Mouse (Mus musculus) gastrocnemius, postnatal 4 days (tissue): ENCODE measurements at regions not wholly inside any gene's neighbourhood (a gene's known extent, or its start where the extent isn't known, plus 50 kb on each side); places are given as distances from the start of the nearest gene placed in this dataset.
A peak's percentile ranks its signal among the peaks of the same experiment; 100 is the strongest.

Experiments used
- DNase-seq, 2 experiments: peaks; one replicate each; pipeline ENCODE4 v3.0.0; 2021 to 2022; ENCODE audit warnings: low spot score in 2 of 2, mixed read lengths in 2 of 2

DNA sequence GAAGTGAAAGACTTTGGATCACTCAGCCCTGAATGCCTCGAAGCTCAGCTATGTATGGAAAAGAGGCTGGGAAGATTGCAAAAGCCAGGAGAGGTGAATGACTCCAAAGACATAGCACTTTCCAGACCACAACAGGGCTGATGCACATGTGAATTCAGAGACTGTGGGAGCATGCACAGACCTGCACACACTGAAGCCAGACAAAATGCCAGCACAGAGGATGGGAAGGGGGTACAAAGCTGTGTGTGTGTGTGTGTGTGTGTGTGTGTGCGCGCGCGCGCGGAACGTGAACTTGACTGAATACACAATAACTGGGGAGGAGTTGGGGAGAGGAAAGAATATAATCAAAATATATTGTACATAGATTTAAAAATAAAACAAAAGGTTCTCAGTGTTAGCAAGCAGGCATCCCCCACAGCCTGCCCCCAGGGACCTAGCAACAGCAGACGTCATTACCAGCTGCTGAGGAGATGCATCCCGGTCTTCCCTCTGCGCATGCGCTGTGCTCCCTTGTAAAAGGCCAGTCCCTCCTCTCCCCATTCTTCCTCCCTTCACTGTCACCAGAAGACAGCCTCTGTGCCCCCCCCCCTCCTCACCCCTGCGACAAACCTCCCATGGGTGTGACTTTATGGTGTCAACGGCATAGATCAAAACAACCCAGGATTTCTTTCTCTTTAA, 89.5 kb upstream of the Mrps22 start:
- peak; percentile 54 to 81 for DNase-seq

DNA sequence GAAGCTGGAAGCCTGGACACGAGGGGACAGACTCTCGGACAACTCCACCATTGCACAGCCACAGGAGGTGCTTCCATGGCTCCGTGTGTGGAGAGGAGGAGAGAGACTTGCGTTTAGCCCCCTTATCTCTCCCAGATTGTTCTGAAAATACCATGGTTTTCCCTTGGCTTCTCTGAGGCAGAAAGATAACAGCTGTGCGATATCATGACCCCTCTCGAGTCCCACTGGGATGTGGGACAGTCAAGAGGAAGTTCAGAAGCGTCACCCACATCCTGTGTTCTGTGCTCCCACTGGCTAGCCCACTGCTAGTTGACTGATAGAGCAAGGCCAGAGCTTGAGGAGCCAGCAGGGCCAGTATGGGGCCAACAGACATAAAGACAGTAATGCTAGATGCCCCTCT, 84.1 kb upstream of the Mrps22 start:
- no peak for DNase-seq

DNA sequence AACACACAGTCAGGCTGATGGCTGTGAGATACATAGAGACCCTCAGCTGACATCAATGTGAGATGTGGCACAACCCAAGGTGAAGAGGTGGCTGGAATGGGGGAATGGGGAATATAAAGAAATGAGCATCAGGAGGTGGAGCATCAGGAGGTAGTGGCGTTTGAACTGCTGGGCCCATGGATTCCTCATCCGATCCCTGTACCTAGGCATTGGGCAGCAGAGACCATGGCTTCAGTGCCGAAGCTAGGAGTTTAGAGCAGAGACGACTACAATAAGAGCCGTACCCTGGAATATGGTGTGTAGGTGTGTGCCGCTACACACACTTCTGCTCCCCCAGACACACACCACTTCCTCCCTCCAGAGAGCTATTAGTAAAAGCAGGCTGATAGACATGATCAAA, 82.9 kb upstream of the Mrps22 start:
- DNase-seq = no peak

DNA sequence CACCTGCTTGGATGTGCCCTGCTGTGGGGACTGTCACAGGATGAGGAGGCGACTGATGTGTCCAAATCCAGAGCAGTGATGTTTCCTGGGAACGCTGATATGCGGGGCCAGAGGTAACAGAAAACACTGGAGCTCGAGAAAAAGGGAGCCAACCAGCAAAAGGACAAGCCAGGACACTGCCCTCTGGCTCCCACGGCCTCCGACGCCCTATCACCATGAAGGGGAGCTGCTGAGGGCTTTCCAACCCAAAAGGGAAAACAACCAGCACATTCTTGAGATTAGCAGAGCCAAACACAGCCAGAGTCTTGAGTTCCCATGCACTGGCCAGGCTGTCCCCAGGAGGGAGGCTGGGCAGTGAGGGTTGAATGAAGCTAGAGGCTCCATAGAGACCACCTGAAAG, 74.2 kb upstream of the Mrps22 start:
- no peak for DNase-seq

DNA sequence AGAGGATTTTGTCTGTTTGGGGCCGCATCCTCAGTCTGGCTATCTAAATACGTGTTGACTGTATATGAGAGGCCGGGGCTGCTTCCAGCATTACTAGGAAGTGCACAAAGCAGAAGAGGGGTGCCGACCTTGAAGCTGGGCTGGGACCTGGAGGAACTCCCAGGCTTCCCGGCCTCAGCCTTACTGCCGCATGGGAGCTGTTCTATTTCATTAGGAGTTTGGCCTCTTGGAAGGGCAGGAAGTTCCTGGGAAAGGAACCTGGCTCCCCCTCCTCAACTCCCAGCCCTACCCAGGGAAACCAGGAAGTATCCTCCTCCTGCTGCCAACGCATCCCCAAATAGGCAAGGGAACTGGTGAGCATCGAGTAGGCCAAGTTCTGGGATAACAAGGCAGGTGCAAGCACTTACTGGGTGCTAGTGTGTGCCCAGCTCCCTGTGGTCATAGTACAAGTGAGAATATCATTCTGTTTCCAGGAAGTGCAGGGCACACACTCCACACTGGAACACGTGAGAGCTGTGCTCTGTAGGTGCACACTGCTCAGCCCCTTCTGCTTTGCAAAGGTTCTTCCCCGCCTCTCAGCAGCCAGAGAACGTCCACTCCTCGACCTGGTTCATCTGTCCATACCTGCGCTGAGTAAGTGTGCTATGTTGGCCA, 72.1 kb upstream of the Mrps22 start:
- DNase-seq = peak in 1 of 2 experiments; percentile 15

DNA sequence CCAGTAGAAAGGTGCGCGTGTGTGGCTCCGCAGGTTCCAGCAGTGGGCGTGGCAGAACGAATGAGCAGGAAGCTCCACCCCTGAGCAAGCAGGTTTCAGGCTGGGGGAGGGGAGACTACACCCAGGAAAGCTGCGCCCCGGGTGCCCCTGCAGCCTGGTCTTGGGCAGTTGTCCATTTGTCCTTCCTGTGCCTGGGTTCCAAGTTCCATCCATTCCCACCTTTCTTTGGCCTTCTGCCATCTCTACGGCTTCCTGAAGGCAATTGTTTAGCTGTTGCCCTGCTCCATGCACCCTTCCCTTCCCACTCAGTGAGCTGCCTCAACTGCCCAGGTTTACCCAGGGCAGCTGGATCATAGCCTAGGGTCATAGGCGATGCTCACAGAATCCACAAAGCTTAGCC, 70.9 kb upstream of the Mrps22 start:
- DNase-seq = peak in 1 of 2 experiments; percentile 15

DNA sequence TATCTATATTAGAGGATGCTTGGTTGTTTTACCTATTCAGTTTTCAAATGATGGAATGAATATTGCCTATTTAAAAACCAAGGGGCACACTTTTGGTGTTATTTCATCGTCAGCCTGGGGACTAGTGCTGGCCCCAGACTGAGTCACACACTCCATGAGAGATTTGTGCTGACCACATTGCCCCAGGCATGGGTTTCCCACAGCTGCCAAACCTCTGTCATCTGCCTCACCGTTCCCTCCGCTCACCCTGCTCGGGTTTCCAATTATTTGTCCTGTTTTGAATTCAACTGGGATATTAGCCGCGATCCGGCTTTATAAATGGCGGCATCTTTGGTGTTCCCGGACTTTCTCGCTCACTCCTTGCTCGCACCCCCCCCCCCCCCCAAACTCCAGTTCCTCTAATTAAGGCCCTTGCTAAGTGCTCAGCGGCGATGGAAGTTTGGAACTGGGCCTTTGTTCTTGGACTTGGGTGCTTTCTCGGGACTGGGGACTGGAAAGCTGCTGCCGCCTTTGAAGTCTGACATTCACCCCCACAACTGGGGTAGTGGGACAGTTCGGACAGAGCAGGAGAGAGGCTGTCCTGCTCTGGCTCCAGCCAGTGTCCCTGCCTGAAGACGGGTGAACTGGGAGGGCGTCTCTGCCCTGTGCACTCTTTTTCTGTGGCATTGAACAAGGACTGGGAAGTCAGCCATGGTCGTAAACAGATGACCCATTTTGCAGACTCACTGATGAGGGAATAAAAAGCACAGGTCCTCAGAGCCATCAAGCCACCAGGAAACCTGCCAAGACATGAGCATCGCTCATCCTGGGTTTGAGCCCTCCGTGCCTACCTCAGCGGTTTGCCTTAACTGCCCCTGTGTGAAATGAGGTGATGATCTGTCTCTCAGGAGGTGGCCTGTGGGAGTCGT, 67.2 kb upstream of the Mrps22 start:
- DNase-seq = no peak

DNA sequence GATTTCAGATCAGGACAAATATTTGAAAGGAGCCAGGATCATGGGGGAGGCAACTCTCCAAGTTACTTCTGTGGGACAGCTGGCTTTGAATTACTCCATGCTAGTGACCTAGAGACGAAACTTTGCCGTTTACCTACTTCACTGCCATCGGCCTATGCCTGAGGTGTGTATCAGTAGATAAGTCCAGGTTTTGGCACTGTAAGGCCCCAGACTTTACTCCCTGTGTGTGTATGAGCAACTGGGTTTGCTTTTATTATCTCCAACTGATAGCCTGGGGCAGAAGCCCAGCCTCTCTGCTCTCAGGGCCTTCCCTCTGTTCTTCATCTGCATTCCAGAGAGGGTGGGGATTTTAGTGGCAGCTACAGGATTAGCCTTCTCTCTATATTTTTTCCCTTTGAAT, 65.6 kb upstream of the Mrps22 start:
- DNase-seq = no peak

DNA sequence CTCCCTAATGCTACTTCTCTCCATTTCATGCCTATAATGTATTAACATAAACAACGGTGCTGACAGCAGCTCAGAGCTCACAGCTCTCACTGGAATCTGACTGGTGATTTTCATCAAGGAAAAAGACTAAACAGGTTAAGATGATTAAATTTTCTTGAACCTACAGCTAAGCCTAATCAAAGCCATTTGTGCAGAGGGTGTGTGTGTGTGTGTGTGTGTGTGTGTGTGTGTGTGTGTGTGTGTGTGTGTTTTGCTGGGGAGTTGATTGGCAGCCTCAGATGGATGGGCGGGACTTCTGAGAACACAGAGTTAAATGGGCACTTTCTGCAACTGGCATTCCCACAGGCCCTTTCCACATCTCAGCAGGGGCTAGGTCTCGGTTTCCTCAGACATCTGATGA, 61.6 kb upstream of the Mrps22 start:
- no peak for DNase-seq

DNA sequence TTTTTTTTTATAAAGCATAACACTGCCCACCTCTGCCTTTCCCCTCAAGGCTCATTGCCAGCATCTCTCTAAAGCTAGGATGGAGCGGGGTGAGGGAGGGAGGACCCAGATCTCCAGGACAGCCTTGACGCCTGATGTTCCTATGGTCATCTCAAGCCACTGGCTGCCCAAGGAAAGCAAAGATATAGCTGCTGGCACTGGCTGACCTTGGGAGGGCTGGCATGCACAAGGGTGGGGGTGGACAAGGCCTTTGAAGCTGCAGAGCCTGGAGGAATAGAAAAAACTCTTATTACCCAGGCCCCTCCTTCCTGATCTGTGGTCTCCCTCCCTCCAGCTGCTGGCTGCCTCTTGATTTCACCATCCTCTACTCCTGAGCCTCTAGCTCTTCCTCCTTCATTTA, 50.2 kb upstream of the Mrps22 start:
- no peak for DNase-seq
